Mouse (Mus musculus) C2C12 (cell line): Measurements from ENCODE around the gene Fxr2.
"Not testable (repeated sequence)": the region's sequence is repeated elsewhere in the genome, so short reads cannot be mapped to it uniquely, and the experiment has no call there.

Experiments
- CTCF ChIP-seq: IDR thresholded peaks from one replicate; pipeline ENCODE4 v1.5.1; 2011; ENCODE audit not compliant: control insufficient read depth, insufficient read depth, insufficient read length
- MAX ChIP-seq: IDR thresholded peaks from one replicate; pipeline ENCODE4 v1.6.1; 2011; ENCODE audit warnings: mild to moderate bottlenecking, control low read depth
- USF1 ChIP-seq: IDR thresholded peaks from one replicate; pipeline ENCODE4 v1.6.1; 2011; ENCODE audit warnings: low read depth, mild to moderate bottlenecking, control low read depth, moderate library complexity

DNA sequence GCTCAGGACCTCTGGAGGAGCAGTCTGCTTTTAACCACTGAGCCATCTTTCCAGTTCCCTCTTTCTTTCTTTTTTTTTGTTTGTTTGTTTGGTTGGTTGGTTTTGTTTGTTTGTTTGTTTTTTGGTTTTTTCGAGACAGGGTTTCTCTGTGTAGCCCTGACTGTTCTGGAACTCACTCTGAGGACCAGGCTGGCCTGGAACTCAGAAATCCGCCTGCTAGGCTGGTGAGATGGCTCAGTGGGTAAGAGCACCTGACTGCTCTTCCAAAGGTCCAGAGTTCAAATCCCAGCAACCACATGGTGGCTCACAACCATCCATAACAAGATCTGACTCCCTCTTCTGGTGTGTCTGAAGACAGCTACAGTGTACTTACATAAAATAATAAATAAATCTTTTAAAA, 8.5 kb upstream of the Fxr2 start:
- TF ChIP-seq CTCF, USF1, MAX: not testable (repeated sequence)
